Mouse (Mus musculus) liver, embryonic 13.5 days (tissue): ENCODE measurements around the gene H2-Oa. TPM values are rescaled to one million over a fixed set of nuclear protein-coding genes. Genes with fewer than 3 reads are reported as not detected.

Source experiments
- polyA plus RNA-seq: library from polyadenylated mRNA; unstranded; fragments of >200 nt; fragmentation: Nextera tagmentation; extraction: Ambion mirVana; gene quantifications from 2 replicates; pipeline ENCODE4 v1.2.1, GENCODE M21; 2015

The H2-Oa gene
- polyA plus RNA-seq, 1 experiment from 2014 or later, result 0.41 TPM

Other genes with a start within 250 kb of the H2-Oa start
- 19.9 and 22.0 TPM in 2 replicates for gene Cd320, start 249.2 kb upstream of the H2-Oa start, polyA plus RNA-seq
- gene Gm7029, start 218.5 kb upstream of the H2-Oa start, polyA plus RNA-seq, result not detected in 2 replicates
- 6.9 and 7.6 TPM in 2 replicates for gene Kifc1, start 201.7 kb upstream of the H2-Oa start, polyA plus RNA-seq
- 0.60 and 0.91 TPM in 2 replicates for gene Platr17, start 187.2 kb upstream of the H2-Oa start, polyA plus RNA-seq
- gene Daxx, start 182.9 kb upstream of the H2-Oa start, polyA plus RNA-seq, result 25.5 and 27.6 TPM in 2 replicates
- 27.6 and 30.5 TPM in 2 replicates for gene Tapbp, start 176.4 kb upstream of the H2-Oa start, polyA plus RNA-seq
- 10.1 and 10.7 TPM in 2 replicates for gene Zbtb22, start 176.4 kb upstream of the H2-Oa start, polyA plus RNA-seq
- gene Rgl2, start 162.8 kb upstream of the H2-Oa start, polyA plus RNA-seq, result 7.1 and 7.4 TPM in 2 replicates
- 153 and 157 TPM in 2 replicates for gene Pfdn6, start 152.0 kb upstream of the H2-Oa start, polyA plus RNA-seq
- gene Wdr46, start 151.7 kb upstream of the H2-Oa start, polyA plus RNA-seq, result 30.1 and 34.9 TPM in 2 replicates
- gene B3galt4, start 140.9 kb upstream of the H2-Oa start, polyA plus RNA-seq, result 2.3 and 2.5 TPM in 2 replicates
- gene Vps52, start 136.5 kb upstream of the H2-Oa start, polyA plus RNA-seq, result 27.7 and 30.1 TPM in 2 replicates
- 1,343 and 1,499 TPM in 2 replicates for gene Rps18, start 136.3 kb upstream of the H2-Oa start, polyA plus RNA-seq
- gene H2-K1, start 92.0 kb upstream of the H2-Oa start, polyA plus RNA-seq, result 80.9 and 88.3 TPM in 2 replicates
- gene Ring1, start 67.7 kb upstream of the H2-Oa start, polyA plus RNA-seq, result 5.2 and 5.4 TPM in 2 replicates
- 25.2 and 25.7 TPM in 2 replicates for gene H2-Ke6, start 64.3 kb upstream of the H2-Oa start, polyA plus RNA-seq
- 71.7 and 76.7 TPM in 2 replicates for gene Slc39a7, start 60.7 kb upstream of the H2-Oa start, polyA plus RNA-seq
- gene Rxrb, start 60.5 kb upstream of the H2-Oa start, polyA plus RNA-seq, result 18.2 and 18.6 TPM in 2 replicates
- gene Col11a2, start 52.9 kb upstream of the H2-Oa start, polyA plus RNA-seq, result 0.32 and 0.54 TPM in 2 replicates
- 4.4 and 5.2 TPM in 2 replicates for gene H2-DMa, start 27.2 kb downstream of the H2-Oa start, polyA plus RNA-seq
- 42.0 and 53.3 TPM in 2 replicates for gene Brd2, start 30.3 kb downstream of the H2-Oa start, polyA plus RNA-seq
- gene H2-DMb2, start 51.0 kb downstream of the H2-Oa start, polyA plus RNA-seq, result 0.31 and 0.36 TPM in 2 replicates
- 0.54 and 0.62 TPM in 2 replicates for gene H2-DMb1, start 60.7 kb downstream of the H2-Oa start, polyA plus RNA-seq
- gene Tap1, start 95.2 kb downstream of the H2-Oa start, polyA plus RNA-seq, result 2.4 and 3.2 TPM in 2 replicates
- 6.6 and 7.7 TPM in 2 replicates for gene Psmb9, start 95.4 kb downstream of the H2-Oa start, polyA plus RNA-seq
- gene Psmb8, start 105.4 kb downstream of the H2-Oa start, polyA plus RNA-seq, result 15.3 and 18.0 TPM in 2 replicates
- gene Tap2, start 111.2 kb downstream of the H2-Oa start, polyA plus RNA-seq, result 5.7 and 6.1 TPM in 2 replicates
- gene H2-Ob, start 146.6 kb downstream of the H2-Oa start, polyA plus RNA-seq, result 0.08 TPM in 1 of 2 replicates, not detected in the other
- 2.2 and 2.3 TPM in 2 replicates for gene H2-Ab1, start 165.3 kb downstream of the H2-Oa start, polyA plus RNA-seq
- gene H2-Aa, start 195.5 kb downstream of the H2-Oa start, polyA plus RNA-seq, result 0.96 TPM in 2 replicates
- 0.81 and 0.88 TPM in 2 replicates for gene H2-Eb1, start 213.5 kb downstream of the H2-Oa start, polyA plus RNA-seq
- gene H2-Eb2, start 233.3 kb downstream of the H2-Oa start, polyA plus RNA-seq, result not detected in 2 replicates